Mouse (Mus musculus): ENCODE data around the gene Ackr3.

DNA sequence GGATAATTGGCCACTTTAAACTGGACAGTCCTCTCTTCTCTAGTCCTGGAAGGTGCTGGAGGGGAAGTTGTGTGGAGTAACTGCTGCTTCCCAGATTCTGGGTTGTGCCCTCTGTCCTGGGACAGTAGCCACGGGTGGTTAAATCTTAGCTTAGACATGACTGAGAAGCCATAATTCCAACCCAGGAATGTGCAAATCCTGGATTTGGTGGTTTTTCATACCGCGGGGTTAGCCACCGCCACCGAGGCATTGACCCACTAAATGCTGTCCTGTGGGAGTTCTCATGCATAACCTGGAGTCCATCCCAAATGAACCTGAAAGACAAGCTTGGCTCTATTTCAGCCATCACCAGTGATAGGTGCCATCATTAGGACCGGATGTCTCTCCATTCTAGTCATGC is 8.6 kb downstream of the Ackr3 start:
- TF ChIP-seq CTCF (IDR thresholded peaks at IDR 0.05; ENCODE audit: low read depth, low read length) (no peak), POLR2A (IDR thresholded peaks at IDR 0.05; ENCODE audit: borderline replicate concordance, low read depth, low read length) (no peak)
